Mouse (Mus musculus) lung, embryonic 15.5 days (tissue): ENCODE measurements around the gene Slc6a20b. TPM values are rescaled to one million over a fixed set of nuclear protein-coding genes. Genes with fewer than 3 reads are reported as not detected.
A peak's percentile ranks its signal among the peaks of the same experiment; 100 is the strongest.
"Not testable (repeated sequence)": the region's sequence is repeated elsewhere in the genome, so short reads cannot be mapped to it uniquely, and the experiment has no call there.

Experiments
- ATAC-seq: fragments of 200-750 bp; cut with Nextera tagmentation; 2 replicates; pipeline ENCODE4 v1.8.0; 2017; ENCODE audit warnings: moderate number of reproducible peaks, borderline replicate concordance; ENCODE audit not compliant: low FRiP score, low TSS enrichment; ENCODE audit errors: extremely low read depth
- H3K27ac ChIP-seq: fragments of 300-500 bp; sonication (generic); 2 replicates; pipeline ENCODE4 v1.5.1; 2015; ENCODE audit warnings: moderate library complexity, mild to moderate bottlenecking, inconsistent platforms
- H3K27me3 ChIP-seq: fragments of 300-500 bp; sonication (generic); 2 replicates; pipeline ENCODE4 v1.6.1; 2015; ENCODE audit warnings: inconsistent platforms
- H3K36me3 ChIP-seq: fragments of 300-500 bp; sonication (generic); 2 replicates; pipeline ENCODE4 v1.6.1; 2015; ENCODE audit warnings: inconsistent platforms
- H3K4me1 ChIP-seq: fragments of 300-500 bp; sonication (generic); 2 replicates; pipeline ENCODE4 v1.6.1; 2015; ENCODE audit warnings: inconsistent platforms
- H3K4me2 ChIP-seq: fragments of 300-500 bp; sonication (generic); 2 replicates; pipeline ENCODE4 v1.6.1; 2015; ENCODE audit warnings: inconsistent platforms, mild to moderate bottlenecking, moderate library complexity
- H3K4me3 ChIP-seq: fragments of 300-500 bp; sonication (generic); 2 replicates; pipeline ENCODE4 v1.5.1; 2015; ENCODE audit warnings: mild to moderate bottlenecking, inconsistent platforms
- H3K9ac ChIP-seq: fragments of 300-500 bp; sonication (generic); 2 replicates; pipeline ENCODE4 v1.6.1; 2015; ENCODE audit warnings: inconsistent platforms
- H3K9me3 ChIP-seq: fragments of 300-500 bp; sonication (generic); 2 replicates; pipeline ENCODE4 v1.6.1; 2016; ENCODE audit warnings: inconsistent platforms
- WGBS: fragments of 180-500 bp; shearing (Covaris S2); methylation state at CpG from one replicate; pipeline ENCODE4 v1.1.7; 2015; 5-methylcytosine and 5-hydroxymethylcytosine counted together
- polyA plus RNA-seq: library from polyadenylated mRNA; unstranded; fragments of >200 nt; fragmentation: Nextera tagmentation; extraction: Ambion mirVana; gene quantifications from 2 replicates; pipeline ENCODE4 v1.2.1, GENCODE M21; 2015

Gene Slc6a20b
- 0.15 and 0.18 TPM in 2 replicates for polyA plus RNA-seq

- no peaks in the 10 kb centered on the region for H3K36me3 ChIP-seq
- no peak within 1 kb of the TSS for H3K4me3 ChIP-seq
- H3K9me3 ChIP-seq: no peaks in the 10 kb centered on the region
- no peak within 1 kb of the TSS for H3K4me2 ChIP-seq
- H3K9ac ChIP-seq: no peak within 1 kb of the TSS
- no peaks in the 10 kb centered on the region for H3K4me1 ChIP-seq
- WGBS: 68% methylated on average over 6 of the region's 6 CpGs
- ATAC-seq: no peak
- H3K27ac ChIP-seq: no peak within 1 kb of the TSS
- no peaks in the 10 kb centered on the region for H3K27me3 ChIP-seq
Observed at GRCm38 (mm10) chr9:123632281-123632680, at the start of gene Slc6a20b. Gene Slc6a20b, minus strand, starts transcription at chr9:123632565.

- Histone ChIP-seq H3K27ac (no peak overlapping the region), H3K4me2 (0 out of 2 replicates have a peak overlapping the region, but pooled peaks have one; percentile 69), H3K4me1 (peaks cover 9% of the 10 kb centered on the region), H3K9me3 (no peaks in the 10 kb centered on the region), H3K9ac (no peak overlapping the region), H3K27me3 (peaks cover 72% of the 10 kb centered on the region), H3K36me3 (no peaks in the 10 kb centered on the region), H3K4me3 (no peak overlapping the region)
- 31% methylated on average over 2 of the region's 2 CpGs for WGBS
- no peak for ATAC-seq
Observed at GRCm38 (mm10) chr9:123679198-123679597, 46.8 kb upstream of the Slc6a20b start.

- under 1% methylated on average over 73 of the region's 73 CpGs for WGBS
- Histone ChIP-seq H3K9ac (no peak within 1 kb of the TSS), H3K27ac (no peak within 1 kb of the TSS), H3K4me1 (peaks cover 9% of the 10 kb centered on the region), H3K9me3 (no peaks in the 10 kb centered on the region), H3K4me3 (peak within 1 kb of the TSS; percentile 39), H3K27me3 (peaks cover 72% of the 10 kb centered on the region), H3K36me3 (no peaks in the 10 kb centered on the region), H3K4me2 (peak within 1 kb of the TSS; percentile 69)
- no peak for ATAC-seq
Observed at GRCm38 (mm10) chr9:123678327-123679105, 46.2 kb upstream of the Slc6a20b start, which contains the start of the genes Ccr9 and Slc6a20a. Gene Ccr9, plus strand, starts transcription at chr9:123678439. Gene Slc6a20a, minus strand, starts transcription at chr9:123678885.

- 46% methylated on average over 5 of the region's 5 CpGs for WGBS
- Histone ChIP-seq H3K9ac (no peak overlapping the region), H3K36me3 (no peaks in the 10 kb centered on the region), H3K9me3 (no peaks in the 10 kb centered on the region), H3K27ac (no peak overlapping the region), H3K4me3 (no peak overlapping the region), H3K4me2 (no peak overlapping the region), H3K27me3 (no peaks in the 10 kb centered on the region), H3K4me1 (no peaks in the 10 kb centered on the region)
- no peak for ATAC-seq
Observed at GRCm38 (mm10) chr9:123665645-123666044, 33.3 kb upstream of the Slc6a20b start.

GRCm38 (mm10) chr9:123659986-123660676, 27.8 kb upstream of the Slc6a20b start:
- H3K27me3 ChIP-seq, H3K9ac ChIP-seq, H3K4me3 ChIP-seq, H3K36me3 ChIP-seq, H3K9me3 ChIP-seq, ATAC-seq, H3K4me2 ChIP-seq, H3K27ac ChIP-seq, H3K4me1 ChIP-seq: not testable (repeated sequence)
- WGBS: 80% methylated on average over 18 of the region's 18 CpGs

- no peak for ATAC-seq
- H3K4me1 ChIP-seq: no peaks in the 10 kb centered on the region
- H3K4me3 ChIP-seq: no peak overlapping the region
- H3K27me3 ChIP-seq: no peaks in the 10 kb centered on the region
- no peak overlapping the region for H3K9ac ChIP-seq
- no peak overlapping the region for H3K27ac ChIP-seq
- H3K4me2 ChIP-seq: no peak overlapping the region
- H3K36me3 ChIP-seq: no peaks in the 10 kb centered on the region
- no peaks in the 10 kb centered on the region for H3K9me3 ChIP-seq
Observed at GRCm38 (mm10) chr9:123658981-123659380, 26.6 kb upstream of the Slc6a20b start.

GRCm38 (mm10) chr9:123657457-123657856, 25.1 kb upstream of the Slc6a20b start:
- H3K9ac ChIP-seq: no peak overlapping the region
- 69% methylated on average over 3 of the region's 3 CpGs for WGBS
- no peak for ATAC-seq
- no peaks in the 10 kb centered on the region for H3K4me1 ChIP-seq
- no peaks in the 10 kb centered on the region for H3K27me3 ChIP-seq
- no peak overlapping the region for H3K4me2 ChIP-seq
- no peak overlapping the region for H3K4me3 ChIP-seq
- H3K9me3 ChIP-seq: no peaks in the 10 kb centered on the region
- no peak overlapping the region for H3K27ac ChIP-seq
- H3K36me3 ChIP-seq: no peaks in the 10 kb centered on the region

GRCm38 (mm10) chr9:123651369-123651768, 19.0 kb upstream of the Slc6a20b start:
- Histone ChIP-seq H3K9ac (no peak overlapping the region), H3K9me3 (no peaks in the 10 kb centered on the region), H3K4me2 (no peak overlapping the region), H3K4me3 (no peak overlapping the region), H3K4me1 (no peaks in the 10 kb centered on the region), H3K27ac (no peak overlapping the region), H3K27me3 (no peaks in the 10 kb centered on the region), H3K36me3 (no peaks in the 10 kb centered on the region)
- 26% methylated on average over 4 of the region's 4 CpGs for WGBS
- ATAC-seq: no peak

- Histone ChIP-seq H3K27me3 (no peaks in the 10 kb centered on the region), H3K9me3 (no peaks in the 10 kb centered on the region), H3K36me3 (no peaks in the 10 kb centered on the region), H3K9ac (no peak overlapping the region), H3K4me3 (no peak overlapping the region), H3K27ac (no peak overlapping the region), H3K4me1 (no peaks in the 10 kb centered on the region), H3K4me2 (no peak overlapping the region)
- ATAC-seq: no peak
- 70% methylated on average over 2 of the region's 2 CpGs for WGBS
Observed at GRCm38 (mm10) chr9:123649785-123650511, 17.6 kb upstream of the Slc6a20b start.

GRCm38 (mm10) chr9:123640106-123640505, 7.7 kb upstream of the Slc6a20b start:
- Histone ChIP-seq H3K27ac (no peak overlapping the region), H3K4me3 (no peak overlapping the region), H3K27me3 (no peaks in the 10 kb centered on the region), H3K4me1 (no peaks in the 10 kb centered on the region), H3K9me3 (no peaks in the 10 kb centered on the region), H3K4me2 (no peak overlapping the region), H3K9ac (no peak overlapping the region), H3K36me3 (no peaks in the 10 kb centered on the region)
- 63% methylated on average over 1 of the region's 1 CpGs for WGBS
- no peak for ATAC-seq

GRCm38 (mm10) chr9:123638668-123639089, 6.3 kb upstream of the Slc6a20b start:
- H3K27me3 ChIP-seq: no peaks in the 10 kb centered on the region
- H3K4me3 ChIP-seq: no peak overlapping the region
- H3K9ac ChIP-seq: no peak overlapping the region
- H3K27ac ChIP-seq: no peak overlapping the region
- H3K36me3 ChIP-seq: no peaks in the 10 kb centered on the region
- H3K4me1 ChIP-seq: no peaks in the 10 kb centered on the region
- 60% methylated on average over 1 of the region's 1 CpGs for WGBS
- H3K9me3 ChIP-seq: no peaks in the 10 kb centered on the region
- H3K4me2 ChIP-seq: no peak overlapping the region
- no peak for ATAC-seq

- no peak; the same call in 1 of the 2 replicates for ATAC-seq
- Histone ChIP-seq H3K9ac (no peak overlapping the region), H3K27me3 (no peaks in the 10 kb centered on the region)
Observed at GRCm38 (mm10) chr9:123638231-123638630, 5.9 kb upstream of the Slc6a20b start.

More at GRCm38 (mm10) chr9:123638231-123638630, 5.9 kb upstream of the Slc6a20b start:
- H3K36me3 ChIP-seq: no peaks in the 10 kb centered on the region
- no peaks in the 10 kb centered on the region for H3K9me3 ChIP-seq
- no peak overlapping the region for H3K4me3 ChIP-seq
- H3K4me2 ChIP-seq: no peak overlapping the region
- no peaks in the 10 kb centered on the region for H3K4me1 ChIP-seq
- H3K27ac ChIP-seq: no peak overlapping the region
